Mouse (Mus musculus) erythroblast, embryonic 14.5 days (primary cell): Measurements from ENCODE around the gene Rsph1.

ENCODE experiments used
- GATA1 ChIP-seq: IDR thresholded peaks from 2 replicates; pipeline ENCODE4 v1.6.1; 2012; ENCODE audit warnings: low read length, inconsistent platforms, mixed read lengths
- TAL1 ChIP-seq: IDR thresholded peaks from 3 replicates; pipeline ENCODE4 v1.6.1; 2012; ENCODE audit warnings: low read length, inconsistent platforms, mixed read lengths

DNA sequence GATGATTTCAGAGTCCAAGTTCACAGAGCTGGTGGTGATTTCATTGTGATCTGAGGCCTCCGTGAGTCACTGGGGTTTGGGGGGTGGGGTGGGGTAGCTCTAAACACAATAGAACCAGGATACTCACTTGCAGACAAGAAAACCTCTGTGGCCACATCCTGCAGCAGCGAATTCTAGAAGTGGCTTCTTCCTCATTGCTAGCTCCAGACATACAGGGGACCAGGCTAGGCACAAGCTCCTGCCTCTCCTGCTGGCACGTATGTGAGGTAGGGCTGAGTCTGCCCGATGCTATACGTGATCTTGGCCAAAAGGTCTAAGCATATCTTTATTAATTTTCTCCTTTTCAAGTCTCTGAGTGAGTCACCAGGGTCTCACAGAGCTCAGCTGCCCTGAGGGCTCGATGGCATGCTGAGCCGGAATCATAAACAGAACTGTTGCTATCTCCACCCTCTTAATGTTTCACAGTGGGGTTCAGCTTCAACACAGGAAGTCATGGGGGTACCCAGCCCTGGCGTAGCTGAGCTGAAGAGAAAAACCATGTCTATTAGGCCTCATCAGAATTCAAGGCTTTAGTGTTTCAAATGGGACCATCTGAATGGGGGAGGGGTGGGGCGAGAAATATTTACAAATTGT, 49.2 kb upstream of the Rsph1 start:
- TF ChIP-seq GATA1 (no peak), TAL1 (no peak)
